Mouse (Mus musculus) limb, embryonic 14.5 days (tissue): ENCODE measurements around the gene Cnksr1. TPM values are rescaled to one million over a fixed set of nuclear protein-coding genes. Genes with fewer than 3 reads are reported as not detected.

Experiments used
- ATAC-seq: fragments of 200-750 bp; cut with Nextera tagmentation; 2 replicates; pipeline ENCODE4 v1.8.0; 2017; ENCODE audit warnings: low read depth, moderate number of reproducible peaks, moderate TSS enrichment; ENCODE audit not compliant: low FRiP score
- DNase-seq: peaks from one replicate; pipeline ENCODE4 v3.0.0-alpha.2; 2015; ENCODE audit warnings: low spot score
- H3K27ac ChIP-seq: fragments of 300-500 bp; sonication (generic); replicated peaks from 2 replicates; pipeline ENCODE4 v1.5.1; 2014; ENCODE audit warnings: low read depth, mild to moderate bottlenecking, low read length, moderate library complexity, mixed read lengths
- H3K27me3 ChIP-seq: fragments of 300-500 bp; sonication (generic); 2 replicates; pipeline ENCODE4 v1.6.1; 2014; ENCODE audit warnings: low read length, mixed read lengths; ENCODE audit not compliant: control insufficient read depth, insufficient read depth
- H3K36me3 ChIP-seq: fragments of 300-500 bp; sonication (generic); 2 replicates; pipeline ENCODE4 v1.6.1; 2014; ENCODE audit warnings: mild to moderate bottlenecking, low read length, moderate library complexity, mixed read lengths; ENCODE audit not compliant: control insufficient read depth, insufficient read depth
- H3K4me1 ChIP-seq: fragments of 300-500 bp; sonication (generic); 2 replicates; pipeline ENCODE4 v1.6.1; 2014; ENCODE audit warnings: antibody characterized with exemption, low read length, mixed read lengths; ENCODE audit not compliant: control insufficient read depth, insufficient read depth
- H3K4me2 ChIP-seq: fragments of 300-500 bp; sonication (generic); replicated peaks from 2 replicates; pipeline ENCODE4 v1.6.1; 2014; ENCODE audit warnings: low read depth, mild to moderate bottlenecking, low read length, moderate library complexity; ENCODE audit not compliant: severe bottlenecking
- H3K4me3 ChIP-seq: fragments of 300-500 bp; sonication (generic); replicated peaks from 2 replicates; pipeline ENCODE4 v1.5.1; 2014; ENCODE audit warnings: low read length
- H3K9ac ChIP-seq: fragments of 300-500 bp; sonication (generic); 2 replicates; pipeline ENCODE4 v1.6.1; 2014; ENCODE audit warnings: mild to moderate bottlenecking, low read depth, low read length, moderate library complexity; ENCODE audit not compliant: severe bottlenecking
- H3K9me3 ChIP-seq: fragments of 300-500 bp; sonication (generic); 2 replicates; pipeline ENCODE4 v1.6.1; 2016; ENCODE audit warnings: low read length; ENCODE audit not compliant: control insufficient read depth
- POLR2A ChIP-seq: fragments of 200-500 bp; IDR thresholded peaks from 2 replicates; pipeline ENCODE4 v1.8.0; 2012; ENCODE audit warnings: inconsistent platforms, mild to moderate bottlenecking, moderate library complexity, borderline replicate concordance; ENCODE audit not compliant: insufficient read depth, insufficient read length; ENCODE audit errors: extremely low read depth
- WGBS: fragments of 180-500 bp; shearing (Covaris S2); extraction: QIAGEN DNeasy Blood & Tissue Kit; methylation state at CpG from one replicate; pipeline ENCODE4 v1.1.7; 2014; 5-methylcytosine and 5-hydroxymethylcytosine counted together
- polyA plus RNA-seq, 2 experiments: library from polyadenylated mRNA; depleted of rRNA in 1 of 2; stranded (reverse) in 1 of 2; unstranded in 1 of 2; fragments of >200 nt; fragmentation: Nextera tagmentation in 1 of 2; extraction: Ambion mirVana in 1 of 2; gene quantifications; 2 replicates each; pipeline versions ENCODE4 v1.2.1 to v1.2.3; 2012 to 2014

The Cnksr1 gene
- polyA plus RNA-seq, 2 experiments: 2.0 to 3.3 TPM

DNA sequence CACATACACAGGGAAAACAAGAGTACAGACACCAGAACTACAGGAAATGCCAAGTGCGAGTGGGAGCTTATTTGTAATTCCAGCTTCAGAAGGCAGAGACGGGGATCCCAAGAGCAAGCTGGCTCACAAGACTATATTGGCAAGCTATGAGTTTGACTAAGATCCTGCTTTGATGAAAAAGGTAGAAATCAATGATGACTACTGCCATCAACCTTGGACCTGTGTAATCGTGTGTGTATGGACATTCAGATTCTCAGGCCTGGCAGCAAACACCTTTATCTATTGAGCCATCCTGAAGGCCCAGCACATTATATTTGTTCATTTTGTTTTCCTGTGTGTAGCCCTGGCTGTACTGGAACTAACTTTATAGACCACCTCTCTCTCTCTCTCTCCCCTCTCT, 54.5 kb downstream of the Cnksr1 start:
- H3K4me2 ChIP-seq: no peak overlapping the region
- no peak for DNase-seq
- TF ChIP-seq POLR2A: no peak
- no peaks in the 10 kb centered on the region for H3K9me3 ChIP-seq
- WGBS: 84% methylated on average over 3 of the region's 3 CpGs
- H3K9ac ChIP-seq: no peak overlapping the region
- no peaks in the 10 kb centered on the region for H3K27me3 ChIP-seq
- no peak overlapping the region for H3K27ac ChIP-seq
- no peaks in the 10 kb centered on the region for H3K36me3 ChIP-seq
- ATAC-seq: no peak
- H3K4me1 ChIP-seq: peaks cover 9% of the 10 kb centered on the region
- H3K4me3 ChIP-seq: no peak overlapping the region

GRCm38 (mm10) chr4:134181825-134182224, 56.4 kb downstream of the Cnksr1 start:
- TF ChIP-seq POLR2A: no peak
- no peak overlapping the region for H3K4me3 ChIP-seq
- no peak overlapping the region for H3K27ac ChIP-seq
- H3K4me1 ChIP-seq: peaks cover 9% of the 10 kb centered on the region
- no peaks in the 10 kb centered on the region for H3K36me3 ChIP-seq
- no peak overlapping the region for H3K4me2 ChIP-seq
- no peaks in the 10 kb centered on the region for H3K27me3 ChIP-seq
- DNase-seq (no peak), ATAC-seq (no peak)
- no peak overlapping the region for H3K9ac ChIP-seq
- H3K9me3 ChIP-seq: no peaks in the 10 kb centered on the region

DNA sequence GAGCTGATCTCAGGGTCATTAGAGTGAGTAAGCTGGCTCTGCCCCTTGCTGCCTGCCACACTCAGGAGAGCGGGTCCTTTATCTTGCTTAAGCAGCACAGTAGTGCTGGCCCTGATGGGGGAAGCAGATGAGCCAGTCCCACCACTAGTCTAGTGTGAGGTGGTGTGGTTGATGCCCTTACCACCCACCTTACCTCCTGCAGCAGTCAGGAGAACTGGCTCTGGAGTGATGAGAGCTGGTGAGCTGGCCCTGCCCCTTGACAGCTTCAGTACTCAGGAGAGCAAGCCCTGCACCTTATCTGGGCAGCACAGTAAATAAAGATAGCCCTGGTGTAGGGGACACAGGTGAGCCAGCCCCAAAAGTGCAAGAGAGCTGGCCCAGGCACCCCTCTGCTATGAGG, 57.1 kb downstream of the Cnksr1 start:
- no peak overlapping the region for H3K4me2 ChIP-seq
- no peak for TF ChIP-seq POLR2A
- no peaks in the 10 kb centered on the region for H3K9me3 ChIP-seq
- ATAC-seq (no peak), DNase-seq (no peak)
- no peak overlapping the region for H3K27ac ChIP-seq
- 100% methylated on average over 1 of the region's 1 CpGs for WGBS
- H3K36me3 ChIP-seq: no peaks in the 10 kb centered on the region
- H3K4me3 ChIP-seq: no peak overlapping the region
- H3K9ac ChIP-seq: no peak overlapping the region
- H3K27me3 ChIP-seq: no peaks in the 10 kb centered on the region
- H3K4me1 ChIP-seq: peaks cover 8% of the 10 kb centered on the region

Other genes with a start within 250 kb of the Cnksr1 start
- gene Dhdds, start 237.5 kb downstream of the Cnksr1 start, polyA plus RNA-seq (2012; rRNA removed): 47.6 and 54.0 TPM in 2 replicates
- gene Dhdds, start 237.5 kb downstream of the Cnksr1 start, polyA plus RNA-seq (2014; fragmentation: Nextera tagmentation; extraction: Ambion mirVana): 45.1 and 47.2 TPM in 2 replicates
- gene Lin28a, start 219.6 kb downstream of the Cnksr1 start, polyA plus RNA-seq (2012; rRNA removed): 0.11 and 0.37 TPM in 2 replicates
- gene Lin28a, start 219.6 kb downstream of the Cnksr1 start, polyA plus RNA-seq (2014; fragmentation: Nextera tagmentation; extraction: Ambion mirVana): 0.07 TPM in 1 of 2 replicates, not detected in the other
- gene Zfp683, start 184.6 kb downstream of the Cnksr1 start, polyA plus RNA-seq (2012; rRNA removed): 0.04 and 0.08 TPM in 2 replicates
- not detected in 2 replicates for gene Zfp683, start 184.6 kb downstream of the Cnksr1 start, polyA plus RNA-seq (2014; fragmentation: Nextera tagmentation; extraction: Ambion mirVana)
- gene Crybg2, start 177.6 kb downstream of the Cnksr1 start, polyA plus RNA-seq (2012; rRNA removed): 8.2 and 11.3 TPM in 2 replicates
- 12.3 and 12.4 TPM in 2 replicates for gene Crybg2, start 177.6 kb downstream of the Cnksr1 start, polyA plus RNA-seq (2014; fragmentation: Nextera tagmentation; extraction: Ambion mirVana)
- gene Cd52, start 143.3 kb downstream of the Cnksr1 start, polyA plus RNA-seq (2012; rRNA removed): 9.0 and 10.3 TPM in 2 replicates
- gene Cd52, start 143.3 kb downstream of the Cnksr1 start, polyA plus RNA-seq (2014; fragmentation: Nextera tagmentation; extraction: Ambion mirVana): 15.5 and 18.1 TPM in 2 replicates
- 21.9 and 24.1 TPM in 2 replicates for gene Ubxn11, start 135.8 kb downstream of the Cnksr1 start, polyA plus RNA-seq (2012; rRNA removed)
- gene Ubxn11, start 135.8 kb downstream of the Cnksr1 start, polyA plus RNA-seq (2014; fragmentation: Nextera tagmentation; extraction: Ambion mirVana): 7.6 and 12.0 TPM in 2 replicates
- gene Sh3bgrl3, start 109.6 kb downstream of the Cnksr1 start, polyA plus RNA-seq (2012; rRNA removed): 325 and 365 TPM in 2 replicates
- 532 and 538 TPM in 2 replicates for gene Sh3bgrl3, start 109.6 kb downstream of the Cnksr1 start, polyA plus RNA-seq (2014; fragmentation: Nextera tagmentation; extraction: Ambion mirVana)
- gene Cep85, start 51.3 kb downstream of the Cnksr1 start, polyA plus RNA-seq (2012; rRNA removed): 22.4 and 32.2 TPM in 2 replicates
- gene Cep85, start 51.3 kb downstream of the Cnksr1 start, polyA plus RNA-seq (2014; fragmentation: Nextera tagmentation; extraction: Ambion mirVana): 40.3 and 46.5 TPM in 2 replicates
- gene Gm7534, start 35.4 kb downstream of the Cnksr1 start, polyA plus RNA-seq (2012; rRNA removed): not detected in 2 replicates
- not detected in 2 replicates for gene Gm7534, start 35.4 kb downstream of the Cnksr1 start, polyA plus RNA-seq (2014; fragmentation: Nextera tagmentation; extraction: Ambion mirVana)
- 0.06 and 0.16 TPM in 2 replicates for gene Catsper4, start 11.0 kb downstream of the Cnksr1 start, polyA plus RNA-seq (2012; rRNA removed)
- gene Catsper4, start 11.0 kb downstream of the Cnksr1 start, polyA plus RNA-seq (2014; fragmentation: Nextera tagmentation; extraction: Ambion mirVana): not detected in 2 replicates
- gene E130218I03Rik, start 5.3 kb upstream of the Cnksr1 start, polyA plus RNA-seq (2012; rRNA removed): 0.10 TPM in 1 of 2 replicates, not detected in the other
- gene E130218I03Rik, start 5.3 kb upstream of the Cnksr1 start, polyA plus RNA-seq (2014; fragmentation: Nextera tagmentation; extraction: Ambion mirVana): 0.67 and 0.76 TPM in 2 replicates
- gene Zfp593, start 7.2 kb upstream of the Cnksr1 start, polyA plus RNA-seq (2012; rRNA removed): 15.8 and 18.1 TPM in 2 replicates
- 17.3 and 18.9 TPM in 2 replicates for gene Zfp593, start 7.2 kb upstream of the Cnksr1 start, polyA plus RNA-seq (2014; fragmentation: Nextera tagmentation; extraction: Ambion mirVana)
- gene Gm30191, start 8.5 kb upstream of the Cnksr1 start, polyA plus RNA-seq (2012; rRNA removed): not detected in 2 replicates
- not detected in 2 replicates for gene Gm30191, start 8.5 kb upstream of the Cnksr1 start, polyA plus RNA-seq (2014; fragmentation: Nextera tagmentation; extraction: Ambion mirVana)
- gene Grrp1, start 15.7 kb upstream of the Cnksr1 start, polyA plus RNA-seq (2012; rRNA removed): 9.7 and 13.1 TPM in 2 replicates
- gene Grrp1, start 15.7 kb upstream of the Cnksr1 start, polyA plus RNA-seq (2014; fragmentation: Nextera tagmentation; extraction: Ambion mirVana): 5.2 and 5.4 TPM in 2 replicates
- gene Pdik1l, start 49.5 kb upstream of the Cnksr1 start, polyA plus RNA-seq (2012; rRNA removed): 8.9 and 9.6 TPM in 2 replicates
- 18.4 and 20.5 TPM in 2 replicates for gene Pdik1l, start 49.5 kb upstream of the Cnksr1 start, polyA plus RNA-seq (2014; fragmentation: Nextera tagmentation; extraction: Ambion mirVana)
- gene Trim63, start 76.7 kb upstream of the Cnksr1 start, polyA plus RNA-seq (2012; rRNA removed): 4.3 and 5.1 TPM in 2 replicates
- 1.3 and 1.4 TPM in 2 replicates for gene Trim63, start 76.7 kb upstream of the Cnksr1 start, polyA plus RNA-seq (2014; fragmentation: Nextera tagmentation; extraction: Ambion mirVana)
- gene Slc30a2, start 104.8 kb upstream of the Cnksr1 start, polyA plus RNA-seq (2012; rRNA removed): 0.76 and 0.78 TPM in 2 replicates
- 0.21 and 0.54 TPM in 2 replicates for gene Slc30a2, start 104.8 kb upstream of the Cnksr1 start, polyA plus RNA-seq (2014; fragmentation: Nextera tagmentation; extraction: Ambion mirVana)
- gene Extl1, start 145.5 kb upstream of the Cnksr1 start, polyA plus RNA-seq (2012; rRNA removed): 10.0 and 14.2 TPM in 2 replicates
- 7.2 TPM in 2 replicates for gene Extl1, start 145.5 kb upstream of the Cnksr1 start, polyA plus RNA-seq (2014; fragmentation: Nextera tagmentation; extraction: Ambion mirVana)
- 25.9 and 30.2 TPM in 2 replicates for gene Pafah2, start 157.9 kb upstream of the Cnksr1 start, polyA plus RNA-seq (2012; rRNA removed)
- gene Pafah2, start 157.9 kb upstream of the Cnksr1 start, polyA plus RNA-seq (2014; fragmentation: Nextera tagmentation; extraction: Ambion mirVana): 14.3 and 17.1 TPM in 2 replicates
- gene Stmn1, start 229.9 kb upstream of the Cnksr1 start, polyA plus RNA-seq (2012; rRNA removed): 246 and 428 TPM in 2 replicates
- 1,273 and 1,449 TPM in 2 replicates for gene Stmn1, start 229.9 kb upstream of the Cnksr1 start, polyA plus RNA-seq (2014; fragmentation: Nextera tagmentation; extraction: Ambion mirVana)